Mouse (Mus musculus) right cerebral cortex, postnatal 14 days (tissue): ENCODE results near the gene Stab2.

Experiments used
- DNase-seq: peaks from one replicate; pipeline ENCODE4 v3.0.0; 2022

Stab2 gene

GRCm38 (mm10) chr10:86824871-86825270 lies 183.0 kb downstream of the Stab2 start:
- no peak for DNase-seq

- DNase-seq, result no peak
Measured at GRCm38 (mm10) chr10:86824093-86824492, 183.7 kb downstream of the Stab2 start.

GRCm38 (mm10) chr10:86821014-86821413 lies 186.8 kb downstream of the Stab2 start:
- no peak for DNase-seq

- no peak for DNase-seq
Measured at GRCm38 (mm10) chr10:86819649-86820165, 188.1 kb downstream of the Stab2 start.

GRCm38 (mm10) chr10:86815133-86815532 lies 192.7 kb downstream of the Stab2 start:
- no peak for DNase-seq

GRCm38 (mm10) chr10:86814292-86815131 lies 193.3 kb downstream of the Stab2 start:
- no peak for DNase-seq

GRCm38 (mm10) chr10:86810612-86811011 lies 197.2 kb downstream of the Stab2 start:
- no peak for DNase-seq

- no peak for DNase-seq
Measured at GRCm38 (mm10) chr10:86810000-86810399, 197.8 kb downstream of the Stab2 start.

GRCm38 (mm10) chr10:86808013-86808758 lies 199.6 kb downstream of the Stab2 start:
- DNase-seq, result no peak

GRCm38 (mm10) chr10:86807362-86807761 lies 200.5 kb downstream of the Stab2 start:
- DNase-seq, result peak; percentile 1

GRCm38 (mm10) chr10:86796073-86796741 lies 211.6 kb downstream of the Stab2 start:
- no peak for DNase-seq

- no peak for DNase-seq
Measured at GRCm38 (mm10) chr10:86794794-86795535, 212.9 kb downstream of the Stab2 start.

- DNase-seq, result no peak
Measured at GRCm38 (mm10) chr10:86794196-86794595, 213.6 kb downstream of the Stab2 start.

GRCm38 (mm10) chr10:86793509-86793951 lies 214.3 kb downstream of the Stab2 start:
- DNase-seq, result no peak

- no peak for DNase-seq
Measured at GRCm38 (mm10) chr10:86791507-86792184, 216.2 kb downstream of the Stab2 start.
